Mouse (Mus musculus): ENCODE data around the gene Hagh.

The Hagh gene

DNA sequence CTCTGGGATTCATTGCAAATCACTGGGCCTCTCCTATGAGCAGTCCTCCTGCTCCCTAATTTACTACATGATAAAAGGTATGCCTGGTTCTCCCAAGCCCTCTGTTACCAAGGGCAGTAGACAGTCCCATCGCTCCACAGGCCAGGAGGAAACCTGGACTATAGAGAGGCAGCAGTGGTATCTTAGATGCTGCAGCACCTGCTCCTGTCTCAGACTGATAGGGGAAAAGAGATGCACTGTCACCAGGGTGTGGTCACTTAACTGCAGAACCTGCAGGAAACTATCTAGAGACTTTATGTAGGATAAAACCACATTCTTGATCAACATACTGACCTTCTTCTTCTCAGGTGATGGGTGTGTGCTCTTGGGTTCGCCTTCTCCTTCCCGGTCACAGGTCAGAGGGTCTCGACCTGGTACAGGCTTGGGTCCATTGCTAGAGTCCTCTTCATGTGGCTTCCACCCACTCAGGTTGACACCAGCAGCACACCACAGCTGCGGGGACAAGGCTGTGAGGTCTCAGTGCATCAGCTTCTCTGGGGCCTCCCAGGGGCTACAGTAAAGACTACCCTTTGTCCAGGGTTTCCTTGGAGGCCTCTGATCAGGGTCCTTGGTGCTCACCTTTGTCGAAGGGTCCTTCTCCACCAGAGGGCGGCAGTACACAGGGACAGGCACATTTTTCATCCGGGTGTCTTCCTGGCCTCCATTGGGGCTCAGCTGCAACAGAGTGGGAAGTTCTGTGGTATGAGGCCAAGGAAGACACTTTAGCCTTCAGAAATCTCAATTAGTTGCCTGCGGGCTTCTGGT lies 62.9 kb downstream of the Hagh start:
- DNase-seq (ENCODE audit: low spot score) = no peak

GRCm38 (mm10) chr17:24903767-24904166 lies 63.8 kb downstream of the Hagh start:
- DNase-seq (ENCODE audit: low spot score) = no peak

- DNase-seq (ENCODE audit: low spot score) = no peak
Measured at GRCm38 (mm10) chr17:24907591-24907990, 67.6 kb downstream of the Hagh start.

- no peak for DNase-seq (ENCODE audit: low spot score)
Measured at GRCm38 (mm10) chr17:24913984-24914383, 74.0 kb downstream of the Hagh start.
